Mouse (Mus musculus): Measurements from ENCODE around the gene Fkbp15. TPM values are rescaled to one million over a fixed set of nuclear protein-coding genes. Genes with fewer than 3 reads are reported as not detected.

The Fkbp15 gene
- polyA plus RNA-seq, 1 experiment from 2014 or later, result 14.1 TPM

DNA sequence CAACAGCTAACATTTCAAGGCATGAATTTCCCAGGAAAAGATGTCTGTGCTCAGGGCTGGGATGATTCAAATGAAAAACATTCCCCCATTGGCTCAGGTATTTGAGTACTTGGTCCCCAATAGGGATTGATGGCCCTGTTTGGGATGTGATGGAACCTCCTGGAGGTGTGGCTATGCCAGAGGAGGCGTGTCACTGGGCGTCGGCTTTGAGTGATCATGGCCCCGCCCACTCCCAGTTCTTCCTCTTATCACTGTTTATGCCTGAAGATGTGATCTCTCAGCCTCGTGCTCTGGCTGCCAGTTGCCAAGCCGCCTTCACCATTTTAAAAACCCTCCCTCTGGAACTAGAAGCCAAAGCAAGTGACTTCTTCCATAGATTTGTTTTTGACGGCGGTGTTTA lies 105.8 kb downstream of the Fkbp15 start:
- Histone ChIP-seq H3K9ac (no peak overlapping the region), H3K27me3 (no peaks in the 10 kb centered on the region), H3K4me3 (replicated peaks) (no peak overlapping the region), H3K36me3 (replicated peaks) (no peaks in the 10 kb centered on the region), H3K4me1 (replicated peaks) (no peaks in the 10 kb centered on the region), H3K9me3 (replicated peaks) (no peaks in the 10 kb centered on the region), H3K4me2 (no peak overlapping the region), H3K27ac (replicated peaks) (no peak overlapping the region)
- WGBS (ENCODE audit: insufficient replicate concordance), result 43% methylated on average over 8 of the region's 8 CpGs
- ATAC-seq (ENCODE audit: insufficient read depth), result no peak

DNA sequence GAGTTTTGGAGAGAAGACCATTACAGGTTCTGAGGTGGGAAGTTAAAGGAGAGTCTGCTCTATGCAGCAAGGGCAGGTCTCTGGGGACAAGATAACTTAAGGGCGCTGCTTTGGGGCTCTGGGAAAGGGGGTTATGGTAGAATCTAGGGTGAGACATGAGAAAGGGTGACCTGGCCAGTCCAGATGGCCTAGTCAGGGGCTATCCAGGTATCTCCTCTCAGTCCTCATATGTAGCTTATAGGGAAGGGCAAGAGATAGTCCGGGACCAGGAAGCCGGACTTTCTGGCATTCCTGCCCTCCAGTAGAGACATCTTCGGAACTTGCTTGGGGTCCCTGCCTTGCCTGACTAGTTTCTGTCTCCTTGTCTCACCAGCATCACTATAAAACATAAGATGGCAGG lies 108.6 kb downstream of the Fkbp15 start:
- Histone ChIP-seq H3K4me3 (replicated peaks) (no peak overlapping the region), H3K27me3 (no peaks in the 10 kb centered on the region), H3K4me1 (replicated peaks) (no peaks in the 10 kb centered on the region), H3K27ac (replicated peaks) (no peak overlapping the region), H3K4me2 (no peak overlapping the region), H3K9ac (no peak overlapping the region), H3K36me3 (replicated peaks) (no peaks in the 10 kb centered on the region), H3K9me3 (replicated peaks) (no peaks in the 10 kb centered on the region)
- 73% methylated on average over 4 of the region's 4 CpGs for WGBS (ENCODE audit: insufficient replicate concordance)
- ATAC-seq (ENCODE audit: insufficient read depth), result no peak

DNA sequence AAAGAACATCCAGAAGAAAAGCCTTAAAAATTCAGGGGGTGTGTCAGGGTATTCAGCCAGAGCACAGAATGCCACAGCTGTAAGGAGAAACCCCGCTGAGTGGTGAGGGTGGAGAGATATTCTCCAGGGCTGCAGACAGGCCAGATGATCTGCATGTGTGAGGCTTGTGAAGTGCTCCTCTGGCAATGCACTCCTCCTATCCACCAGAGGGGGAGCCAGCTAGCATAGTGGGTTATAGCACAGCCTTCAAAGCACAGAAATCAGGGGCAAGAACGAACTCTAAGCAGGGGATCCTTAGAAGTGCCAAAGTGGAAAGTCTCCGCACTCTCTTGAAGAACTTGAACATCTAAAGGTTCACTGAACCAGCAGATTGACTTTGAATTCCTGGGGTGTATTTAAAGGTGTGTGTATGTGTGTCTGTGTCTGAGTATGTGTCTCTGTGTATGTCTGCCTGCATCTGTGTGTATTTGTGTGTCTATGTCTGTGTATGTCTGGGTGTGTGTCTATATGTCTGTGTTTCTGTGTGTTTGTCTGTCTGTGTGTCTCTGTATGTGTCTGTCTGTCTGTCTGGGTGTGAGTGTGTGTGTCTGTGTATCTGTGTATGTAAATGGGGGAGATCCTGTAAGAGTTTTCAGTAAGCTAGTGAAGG lies 109.3 kb downstream of the Fkbp15 start:
- Histone ChIP-seq H3K9me3 (replicated peaks) (no peaks in the 10 kb centered on the region), H3K9ac (no peak overlapping the region), H3K4me3 (replicated peaks) (no peak overlapping the region), H3K4me2 (no peak overlapping the region), H3K36me3 (replicated peaks) (no peaks in the 10 kb centered on the region), H3K4me1 (replicated peaks) (no peaks in the 10 kb centered on the region), H3K27me3 (no peaks in the 10 kb centered on the region), H3K27ac (replicated peaks) (no peak overlapping the region)
- ATAC-seq (ENCODE audit: insufficient read depth), result no peak
- WGBS (ENCODE audit: insufficient replicate concordance), result 34% methylated on average over 3 of the region's 3 CpGs

Other genes with a start within 250 kb of the Fkbp15 start
- gene Mup21, start 209.7 kb downstream of the Fkbp15 start, polyA plus RNA-seq (2015; fragmentation: Nextera tagmentation; extraction: Ambion mirVana), result 0.18 TPM in 1 of 2 replicates, not detected in the other
- gene Zfp37, start 129.5 kb downstream of the Fkbp15 start, polyA plus RNA-seq (2015; fragmentation: Nextera tagmentation; extraction: Ambion mirVana), result 0.31 and 0.43 TPM in 2 replicates
- gene Slc31a2, start 98.0 kb downstream of the Fkbp15 start, polyA plus RNA-seq (2015; fragmentation: Nextera tagmentation; extraction: Ambion mirVana), result 9.1 and 9.8 TPM in 2 replicates
- gene Slc31a1, start 179 bp upstream of the Fkbp15 start, polyA plus RNA-seq (2015; fragmentation: Nextera tagmentation; extraction: Ambion mirVana), result 51.4 and 57.0 TPM in 2 replicates
- gene Cdc26, start 48.1 kb upstream of the Fkbp15 start, polyA plus RNA-seq (2015; fragmentation: Nextera tagmentation; extraction: Ambion mirVana), result 53.5 and 57.4 TPM in 2 replicates
- gene Prpf4, start 48.2 kb upstream of the Fkbp15 start, polyA plus RNA-seq (2015; fragmentation: Nextera tagmentation; extraction: Ambion mirVana), result 9.1 and 9.3 TPM in 2 replicates
- gene Rnf183, start 74.7 kb upstream of the Fkbp15 start, polyA plus RNA-seq (2015; fragmentation: Nextera tagmentation; extraction: Ambion mirVana), result not detected in 2 replicates
- 0.86 and 0.88 TPM in 2 replicates for gene Wdr31, start 110.3 kb upstream of the Fkbp15 start, polyA plus RNA-seq (2015; fragmentation: Nextera tagmentation; extraction: Ambion mirVana)
- gene Bspry, start 119.5 kb upstream of the Fkbp15 start, polyA plus RNA-seq (2015; fragmentation: Nextera tagmentation; extraction: Ambion mirVana), result 0.22 and 0.32 TPM in 2 replicates
- 7.8 and 9.6 TPM in 2 replicates for gene Hdhd3, start 142.9 kb upstream of the Fkbp15 start, polyA plus RNA-seq (2015; fragmentation: Nextera tagmentation; extraction: Ambion mirVana)
- 582 and 589 TPM in 2 replicates for gene Alad, start 159.4 kb upstream of the Fkbp15 start, polyA plus RNA-seq (2015; fragmentation: Nextera tagmentation; extraction: Ambion mirVana)
- gene Pole3, start 164.5 kb upstream of the Fkbp15 start, polyA plus RNA-seq (2015; fragmentation: Nextera tagmentation; extraction: Ambion mirVana), result 51.3 and 52.9 TPM in 2 replicates
- 0.06 and 0.15 TPM in 2 replicates for gene 4933430I17Rik, start 164.8 kb upstream of the Fkbp15 start, polyA plus RNA-seq (2015; fragmentation: Nextera tagmentation; extraction: Ambion mirVana)
- gene Rgs3, start 199.3 kb upstream of the Fkbp15 start, polyA plus RNA-seq (2015; fragmentation: Nextera tagmentation; extraction: Ambion mirVana), result 5.4 and 5.8 TPM in 2 replicates